Mouse (Mus musculus): ENCODE results near the gene 2310007B03Rik. TPM values are rescaled to one million over a fixed set of nuclear protein-coding genes. Genes with fewer than 3 reads are reported as not detected.

2310007B03Rik gene
- polyA plus RNA-seq, 1 experiment from 2014 or later: 0.13 TPM

DNA sequence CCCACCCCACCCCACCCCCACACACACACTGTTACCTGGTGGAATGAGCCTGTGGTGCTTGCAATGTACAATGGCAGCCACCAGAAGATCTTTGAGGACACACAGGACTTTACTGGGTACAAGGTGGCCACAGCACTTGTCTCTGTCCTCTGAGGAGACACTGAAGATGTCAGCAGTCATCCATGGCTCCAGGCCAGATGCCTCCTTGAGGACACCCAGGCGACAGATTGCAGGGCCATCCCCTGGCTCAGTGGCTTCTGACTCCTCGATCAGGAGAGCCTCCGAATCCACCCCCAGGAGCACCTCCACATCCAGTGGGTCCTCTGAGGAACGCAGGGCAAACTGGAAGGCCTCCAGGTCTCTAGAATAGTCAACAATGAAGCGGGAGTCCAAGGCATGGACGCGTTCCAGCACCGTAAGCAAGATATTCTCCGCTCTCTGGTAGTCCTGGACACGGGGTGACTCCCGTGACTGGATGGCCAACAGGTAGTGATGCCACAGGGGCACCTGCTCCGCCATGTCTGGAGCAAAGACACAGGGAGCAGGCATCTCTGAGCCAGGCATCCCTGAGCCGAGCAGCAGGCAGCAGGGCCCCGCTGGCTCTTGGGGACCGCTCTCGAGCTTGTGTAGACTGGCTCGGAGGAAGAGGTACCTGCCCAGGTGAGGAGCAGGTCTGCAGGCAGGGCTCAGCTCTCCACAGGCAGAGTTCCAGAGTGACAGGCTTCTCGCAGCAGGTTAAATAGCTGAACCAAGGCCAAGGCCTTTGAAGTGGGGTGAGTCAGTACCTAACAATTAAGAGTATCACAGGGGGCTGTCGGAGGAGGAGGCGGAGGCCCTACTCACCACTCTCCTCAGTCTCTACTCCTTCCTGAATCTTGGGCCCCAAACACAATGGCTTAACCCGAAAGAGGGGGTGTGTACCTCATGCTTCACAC is 915 bp downstream of the 2310007B03Rik start:
- Histone ChIP-seq H3K4me2 (no peak overlapping the region), H3K4me3 (replicated peaks) (no peak overlapping the region), H3K9ac (no peak overlapping the region), H3K36me3 (replicated peaks) (no peaks in the 10 kb centered on the region), H3K27me3 (no peaks in the 10 kb centered on the region), H3K27ac (replicated peaks) (no peak overlapping the region), H3K9me3 (replicated peaks) (no peaks in the 10 kb centered on the region), H3K4me1 (replicated peaks) (no peaks in the 10 kb centered on the region)
- ATAC-seq (ENCODE audit: insufficient read depth): no peak
- WGBS (ENCODE audit: insufficient replicate concordance): 61% methylated on average over 21 of the region's 21 CpGs

DNA sequence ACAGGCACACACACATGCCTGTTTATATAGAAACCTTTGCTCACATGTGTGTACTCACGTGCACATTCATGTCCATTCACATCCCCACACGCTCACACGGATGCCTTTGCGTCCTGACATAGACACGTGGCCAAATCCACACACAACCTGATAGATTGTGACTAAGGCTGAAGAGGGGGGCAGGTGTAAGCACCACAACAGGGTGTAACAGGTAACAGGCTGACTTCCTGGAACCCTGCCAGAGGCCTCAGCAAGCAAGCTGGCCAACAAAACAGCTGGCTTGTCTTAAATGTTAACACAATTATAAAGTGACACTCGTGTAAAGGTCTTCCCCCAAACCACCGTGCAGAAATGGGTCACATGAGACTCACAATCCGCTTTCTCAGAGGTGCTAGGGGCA is 1.8 kb downstream of the 2310007B03Rik start:
- H3K9ac ChIP-seq: no peak overlapping the region
- H3K9me3 ChIP-seq (replicated peaks): no peaks in the 10 kb centered on the region
- no peak overlapping the region for H3K27ac ChIP-seq (replicated peaks)
- H3K4me3 ChIP-seq (replicated peaks): no peak overlapping the region
- WGBS (ENCODE audit: insufficient replicate concordance): 66% methylated on average over 8 of the region's 8 CpGs
- H3K36me3 ChIP-seq (replicated peaks): no peaks in the 10 kb centered on the region
- no peak for ATAC-seq (ENCODE audit: insufficient read depth)
- H3K4me1 ChIP-seq (replicated peaks): no peaks in the 10 kb centered on the region
- H3K27me3 ChIP-seq: no peaks in the 10 kb centered on the region
- H3K4me2 ChIP-seq: no peak overlapping the region

DNA sequence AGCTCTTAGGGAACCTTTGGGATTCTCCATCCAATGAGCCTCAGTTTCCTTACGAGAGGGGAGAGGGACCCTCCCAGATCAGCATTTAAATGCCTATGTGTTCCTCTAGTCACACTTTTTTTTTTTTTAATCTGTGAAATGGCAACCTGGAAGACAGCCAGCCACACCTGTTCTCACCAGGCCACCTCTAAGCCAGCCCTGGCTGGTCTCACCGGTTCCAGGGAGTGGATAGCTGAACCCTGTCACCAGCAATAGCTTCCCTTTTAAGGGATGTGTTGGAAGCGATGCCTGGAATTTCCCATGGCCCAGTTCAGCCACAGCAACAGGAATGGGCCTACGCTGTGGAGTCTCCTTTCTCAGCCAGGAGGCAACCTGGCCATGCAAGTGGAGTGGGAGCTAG is 3.2 kb downstream of the 2310007B03Rik start:
- WGBS (ENCODE audit: insufficient replicate concordance): 55% methylated on average over 4 of the region's 4 CpGs
- H3K4me3 ChIP-seq (replicated peaks): no peak overlapping the region
- H3K9ac ChIP-seq: no peak overlapping the region
- no peaks in the 10 kb centered on the region for H3K36me3 ChIP-seq (replicated peaks)
- H3K27me3 ChIP-seq: no peaks in the 10 kb centered on the region
- no peaks in the 10 kb centered on the region for H3K9me3 ChIP-seq (replicated peaks)
- H3K4me1 ChIP-seq (replicated peaks): no peaks in the 10 kb centered on the region
- ATAC-seq (ENCODE audit: insufficient read depth): no peak
- H3K27ac ChIP-seq (replicated peaks): no peak overlapping the region
- H3K4me2 ChIP-seq: no peak overlapping the region

DNA sequence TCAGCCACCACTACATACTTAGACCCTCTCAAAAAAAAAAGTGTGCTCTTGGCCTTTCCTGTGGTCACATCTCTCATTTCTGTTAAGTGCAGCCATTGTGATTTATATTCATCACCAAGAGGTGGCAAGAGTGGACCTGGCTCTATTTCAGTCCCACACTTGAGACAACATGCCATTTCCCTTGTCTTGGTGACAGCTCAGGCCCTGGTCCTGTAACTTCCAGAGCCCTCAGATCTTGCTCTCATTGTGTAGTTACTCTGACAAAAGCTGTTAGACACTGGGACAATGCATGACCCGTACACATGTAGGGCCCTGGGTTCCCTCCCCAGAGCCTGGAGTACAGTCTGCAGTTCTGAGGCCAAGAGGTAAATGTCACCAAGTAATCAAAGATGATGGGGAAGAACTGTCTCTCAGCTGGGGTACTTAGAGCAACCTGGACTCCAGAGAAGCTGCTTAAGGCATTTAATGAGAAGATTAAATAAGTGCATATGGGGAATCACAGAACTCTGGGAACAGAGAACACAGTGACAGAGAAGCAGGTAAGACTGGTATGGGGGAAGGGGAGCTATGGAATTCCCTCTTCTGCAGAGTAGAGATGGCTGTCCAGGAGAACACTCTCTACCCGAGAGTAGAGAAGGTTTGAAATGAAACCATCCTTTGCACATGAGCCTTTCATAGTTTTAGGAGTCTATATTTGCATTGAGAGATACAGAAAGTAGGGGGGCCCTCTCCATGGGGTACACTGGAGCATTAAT is 9.7 kb downstream of the 2310007B03Rik start:
- Histone ChIP-seq H3K27ac (replicated peaks) (no peak overlapping the region), H3K27me3 (no peaks in the 10 kb centered on the region), H3K9me3 (replicated peaks) (no peaks in the 10 kb centered on the region), H3K4me3 (replicated peaks) (no peak overlapping the region), H3K4me2 (no peak overlapping the region), H3K4me1 (replicated peaks) (no peaks in the 10 kb centered on the region), H3K9ac (no peak overlapping the region), H3K36me3 (replicated peaks) (no peaks in the 10 kb centered on the region)
- no peak for ATAC-seq (ENCODE audit: insufficient read depth)
- 35% methylated on average over 2 of the region's 2 CpGs for WGBS (ENCODE audit: insufficient replicate concordance)

DNA sequence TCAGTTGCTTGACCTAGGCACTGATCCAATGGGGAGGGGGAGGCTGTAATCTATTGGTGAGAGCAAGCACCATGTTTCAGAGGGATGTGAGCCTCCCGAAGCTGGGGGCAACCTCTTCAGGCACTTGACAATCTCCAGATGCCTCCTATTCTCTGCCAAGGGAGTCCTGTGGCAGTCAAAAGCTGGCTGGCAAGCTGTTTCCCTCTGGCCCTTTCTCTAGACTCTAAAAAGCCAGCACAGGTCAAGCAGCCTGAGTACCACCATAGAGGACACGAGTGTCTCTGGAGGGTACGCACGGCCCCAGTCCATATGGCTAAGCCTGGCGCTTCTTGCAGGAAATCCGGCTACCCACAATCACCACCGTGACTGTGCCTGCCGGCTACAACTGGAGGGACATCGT is 16.6 kb downstream of the 2310007B03Rik start:
- ATAC-seq (ENCODE audit: insufficient read depth): no peak

DNA sequence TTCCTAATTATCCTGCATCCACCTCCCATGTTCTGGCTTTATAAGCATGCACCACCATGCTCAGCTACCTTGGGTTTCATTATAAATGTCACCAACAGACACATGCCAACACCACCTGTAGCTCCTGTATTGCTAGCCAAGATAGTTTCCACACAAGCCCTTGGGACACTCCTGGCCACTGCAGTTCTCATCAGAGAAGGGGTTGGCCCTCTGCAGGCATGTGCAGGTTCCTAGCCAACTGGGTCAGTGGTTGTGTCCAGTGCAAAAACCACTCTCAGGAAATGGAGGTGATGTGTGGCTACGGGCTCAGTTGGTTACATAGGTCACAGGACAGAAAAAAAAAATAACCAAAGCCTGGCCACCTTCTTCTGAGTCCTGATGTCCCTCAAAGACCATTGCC is 17.9 kb downstream of the 2310007B03Rik start:
- H3K36me3 ChIP-seq (replicated peaks): no peaks in the 10 kb centered on the region
- no peak overlapping the region for H3K9ac ChIP-seq
- H3K27me3 ChIP-seq: no peaks in the 10 kb centered on the region
- H3K4me2 ChIP-seq: no peak overlapping the region
- WGBS (ENCODE audit: insufficient replicate concordance): 42% methylated on average over 1 of the region's 1 CpGs
- no peaks in the 10 kb centered on the region for H3K9me3 ChIP-seq (replicated peaks)
- ATAC-seq (ENCODE audit: insufficient read depth): no peak
- H3K4me3 ChIP-seq (replicated peaks): no peak overlapping the region
- H3K4me1 ChIP-seq (replicated peaks): no peaks in the 10 kb centered on the region
- no peak overlapping the region for H3K27ac ChIP-seq (replicated peaks)

More for the DNA sequence above, 16.6 kb downstream of the 2310007B03Rik start:
- 58% methylated on average over 9 of the region's 9 CpGs for WGBS (ENCODE audit: insufficient replicate concordance)
- Histone ChIP-seq H3K27ac (replicated peaks) (no peak overlapping the region), H3K27me3 (no peaks in the 10 kb centered on the region), H3K4me3 (replicated peaks) (no peak overlapping the region), H3K4me1 (replicated peaks) (no peaks in the 10 kb centered on the region), H3K9ac (no peak overlapping the region), H3K36me3 (replicated peaks) (no peaks in the 10 kb centered on the region), H3K4me2 (no peak overlapping the region), H3K9me3 (replicated peaks) (no peaks in the 10 kb centered on the region)

DNA sequence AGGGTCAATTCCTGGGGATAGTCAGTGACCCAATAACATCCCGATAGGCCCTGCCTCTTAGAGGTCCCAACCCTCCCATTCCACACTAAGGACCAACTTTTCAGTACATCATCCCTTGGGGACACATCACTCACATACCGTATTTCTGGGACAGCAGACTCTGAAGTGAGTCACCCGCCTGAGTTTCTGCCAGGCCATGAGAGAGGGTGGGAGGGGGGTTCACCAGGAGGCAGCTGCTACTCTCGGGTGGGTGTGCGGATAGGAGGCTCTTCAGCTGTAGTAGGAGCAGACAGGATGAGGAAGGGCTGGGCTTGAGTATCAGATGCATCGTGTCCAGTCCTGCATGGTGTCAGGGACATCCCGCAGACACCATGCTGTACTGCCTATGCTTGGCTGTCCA is 21.0 kb downstream of the 2310007B03Rik start:
- H3K9ac ChIP-seq: no peak overlapping the region
- 67% methylated on average over 7 of the region's 7 CpGs for WGBS (ENCODE audit: insufficient replicate concordance)
- H3K4me3 ChIP-seq (replicated peaks): no peak overlapping the region
- no peak for ATAC-seq (ENCODE audit: insufficient read depth)
- no peaks in the 10 kb centered on the region for H3K36me3 ChIP-seq (replicated peaks)
- no peaks in the 10 kb centered on the region for H3K27me3 ChIP-seq
- H3K4me1 ChIP-seq (replicated peaks): 0 out of 2 replicates have a peak, but pooled peaks cover 4% of the 10 kb centered on the region
- H3K4me2 ChIP-seq: no peak overlapping the region
- H3K27ac ChIP-seq (replicated peaks): no peak overlapping the region
- no peaks in the 10 kb centered on the region for H3K9me3 ChIP-seq (replicated peaks)

DNA sequence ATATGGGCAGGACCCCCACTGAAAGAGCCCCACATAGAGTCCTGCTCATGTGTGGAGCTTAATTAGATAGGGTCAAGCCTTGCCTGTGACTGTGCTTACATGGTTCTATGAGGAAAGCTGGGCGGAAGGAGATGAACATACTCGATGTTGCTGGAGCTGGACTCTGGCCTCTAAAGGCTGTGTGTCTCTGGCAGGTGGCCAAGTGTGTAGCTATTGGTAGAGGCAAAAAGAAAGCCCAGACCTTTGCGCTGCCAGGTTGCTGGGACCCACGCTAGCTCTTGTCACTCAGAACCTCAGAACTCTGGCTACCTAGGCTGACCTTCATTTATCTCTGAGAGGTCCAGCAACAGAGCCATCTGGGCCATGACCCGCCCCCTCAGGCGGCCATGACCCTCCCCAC is 22.2 kb downstream of the 2310007B03Rik start:
- Histone ChIP-seq H3K4me3 (replicated peaks) (no peak overlapping the region), H3K9me3 (replicated peaks) (no peaks in the 10 kb centered on the region), H3K4me2 (no peak overlapping the region; the same call in 1 of the 2 replicates), H3K9ac (no peak overlapping the region), H3K36me3 (replicated peaks) (no peaks in the 10 kb centered on the region), H3K4me1 (replicated peaks) (0 out of 2 replicates have a peak, but pooled peaks cover 4% of the 10 kb centered on the region), H3K27ac (replicated peaks) (peak overlapping the region; percentile 68), H3K27me3 (no peaks in the 10 kb centered on the region)
- WGBS (ENCODE audit: insufficient replicate concordance): 49% methylated on average over 6 of the region's 6 CpGs
- ATAC-seq (ENCODE audit: insufficient read depth): peak; percentile 66

DNA sequence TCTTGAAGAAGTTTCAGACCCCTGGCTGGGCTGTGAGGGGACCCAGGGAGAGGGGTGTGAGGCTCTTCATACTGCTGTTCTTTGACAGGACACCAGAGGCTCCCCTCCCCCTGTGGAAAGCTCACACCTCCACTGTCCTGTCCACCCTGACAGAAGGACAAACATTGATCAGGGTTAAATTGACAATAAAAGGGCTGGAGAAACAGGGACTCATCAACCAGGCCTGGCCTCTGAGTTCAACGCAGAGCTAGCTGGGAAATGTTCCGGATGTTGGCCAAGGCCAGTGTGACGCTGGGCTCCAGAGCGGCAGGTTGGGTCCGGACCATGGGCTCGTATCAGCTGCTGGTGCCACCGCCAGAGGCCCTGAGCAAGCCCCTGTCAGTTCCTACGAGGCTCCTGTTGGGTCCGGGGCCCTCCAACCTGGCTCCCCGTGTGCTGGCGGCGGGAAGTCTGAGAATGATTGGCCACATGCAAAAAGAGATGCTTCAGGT is 25.7 kb downstream of the 2310007B03Rik start, which contains the start of gene Agxt:
Gene Agxt (plus strand): TSS at position 205 of the 491 bp plus-strand sequence.
- Histone ChIP-seq H3K27ac (replicated peaks) (peak within 1 kb of the TSS; percentile 38; the same call in 1 of the 2 replicates), H3K27me3 (no peaks in the 10 kb centered on the region; the same call in 1 of the 2 replicates), H3K4me3 (replicated peaks) (no peak within 1 kb of the TSS), H3K9me3 (replicated peaks) (no peaks in the 10 kb centered on the region), H3K36me3 (replicated peaks) (no peaks in the 10 kb centered on the region), H3K4me2 (no peak within 1 kb of the TSS), H3K9ac (no peak within 1 kb of the TSS), H3K4me1 (replicated peaks) (0 out of 2 replicates have a peak, but pooled peaks cover 4% of the 10 kb centered on the region)
- ATAC-seq (ENCODE audit: insufficient read depth): no peak
- 58% methylated on average over 12 of the region's 12 CpGs for WGBS (ENCODE audit: insufficient replicate concordance)

DNA sequence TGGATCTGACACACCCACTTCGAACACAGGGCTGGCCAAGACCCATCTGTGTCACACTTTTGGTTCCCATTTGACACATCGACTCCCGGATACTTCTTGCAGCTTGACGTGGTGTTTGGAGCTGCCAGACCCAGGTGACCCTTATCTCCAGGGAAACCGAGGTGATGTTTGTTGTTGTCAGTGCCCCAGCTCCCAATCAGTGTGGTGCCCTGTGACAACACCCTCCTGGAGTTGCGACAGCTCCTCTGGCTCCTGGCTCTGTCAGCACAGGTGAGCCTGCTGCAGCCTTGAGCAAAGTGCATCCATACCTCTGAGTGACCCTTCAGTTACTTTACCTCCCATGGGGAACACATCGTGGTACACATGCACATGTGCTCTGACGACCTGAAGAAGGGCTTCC is 28.1 kb downstream of the 2310007B03Rik start:
- peak; percentile 68 for ATAC-seq (ENCODE audit: insufficient read depth)
- no peak overlapping the region for H3K27ac ChIP-seq (replicated peaks)

More for the DNA sequence above, 28.1 kb downstream of the 2310007B03Rik start:
- no peaks in the 10 kb centered on the region for H3K36me3 ChIP-seq (replicated peaks)
- 0 out of 2 replicates have a peak, but pooled peaks cover 4% of the 10 kb centered on the region for H3K4me1 ChIP-seq (replicated peaks)
- no peak overlapping the region for H3K4me3 ChIP-seq (replicated peaks)
- H3K9ac ChIP-seq: no peak overlapping the region
- no peaks in the 10 kb centered on the region for H3K9me3 ChIP-seq (replicated peaks)
- H3K27me3 ChIP-seq: no peaks in the 10 kb centered on the region; the same call in 1 of the 2 replicates
- WGBS (ENCODE audit: insufficient replicate concordance): 35% methylated on average over 8 of the region's 8 CpGs
- no peak overlapping the region for H3K4me2 ChIP-seq

Measured in liver, embryonic 15.5 days (tissue).